Mouse (Mus musculus) adrenal gland, postnatal 4 days (tissue): Measurements from ENCODE around the gene Cmtr1. TPM values are rescaled to one million over a fixed set of nuclear protein-coding genes. Genes with fewer than 3 reads are reported as not detected.
"Not testable (repeated sequence)": the region's sequence is repeated elsewhere in the genome, so short reads cannot be mapped to it uniquely, and the experiment has no call there.

Experiments
- DNase-seq, 2 experiments: peaks; one replicate each; pipeline ENCODE4 v3.0.0; 2021 to 2022; ENCODE audit warnings: low spot score in 2 of 2, mixed read lengths in 2 of 2
- total RNA-seq, 2 experiments: library from RNA; stranded (reverse); gene quantifications; 2 replicates each; pipeline ENCODE4 v1.2.3; 2021

Cmtr1 gene
- total RNA-seq, 2 experiments from 2014 or later: 99.2 to 101 TPM

DNA sequence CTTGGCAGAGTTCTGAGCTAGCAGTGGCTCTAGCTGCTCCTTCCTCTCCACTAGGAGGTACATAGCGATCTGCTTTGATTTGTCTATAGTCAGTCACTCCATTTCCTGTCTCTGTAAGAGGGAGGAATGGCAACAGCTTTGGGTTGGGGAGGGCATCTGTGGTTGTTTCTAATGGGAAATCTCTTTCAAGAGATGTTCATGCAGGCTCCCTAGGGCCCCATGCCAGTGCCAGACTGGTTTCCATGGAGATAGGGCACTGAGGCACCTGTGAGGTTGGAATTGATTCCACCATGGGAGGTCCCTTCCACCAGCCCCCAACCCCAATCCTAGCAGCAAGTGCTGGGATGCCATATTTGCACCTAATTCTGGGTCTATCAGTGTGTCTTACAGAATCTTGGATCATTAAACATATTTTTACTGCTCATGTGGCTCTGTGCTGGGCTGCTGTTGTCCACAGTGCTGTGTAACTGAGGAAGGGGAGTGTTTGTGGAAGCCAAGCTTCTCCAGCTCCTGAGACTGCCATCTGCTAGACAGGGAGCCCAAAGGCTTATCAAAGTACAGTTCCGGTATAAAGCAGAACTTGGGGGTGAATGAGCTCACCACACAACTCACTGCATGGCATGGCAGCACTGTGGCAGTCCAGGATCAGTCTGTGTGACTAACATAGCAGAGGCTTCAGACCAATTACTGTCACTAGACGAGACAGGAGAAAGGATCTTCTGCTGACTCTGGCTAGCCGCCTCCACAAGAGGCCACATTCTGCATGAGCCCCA lies 42.7 kb downstream of the Cmtr1 start:
- DNase-seq: no peak

DNA sequence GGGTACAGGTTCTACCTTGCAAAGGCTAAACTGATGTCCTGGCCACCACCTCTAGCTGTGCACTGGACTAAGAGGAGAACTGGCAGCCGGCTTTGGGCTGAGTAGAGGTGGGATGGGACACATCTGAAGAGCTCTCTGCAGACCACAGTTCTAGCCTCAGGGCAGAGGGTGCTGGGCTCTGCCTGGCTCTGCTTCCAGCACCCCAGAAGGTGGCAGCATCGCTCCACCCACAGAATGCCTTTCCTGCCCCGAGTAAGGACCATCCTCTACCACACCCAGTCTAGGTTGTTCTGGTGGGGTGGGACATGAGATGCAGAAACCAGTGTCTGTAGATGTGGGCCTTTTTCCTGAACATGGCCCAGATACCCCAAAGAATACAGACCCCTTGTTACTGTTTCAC lies 44.4 kb downstream of the Cmtr1 start:
- DNase-seq: no peak

DNA sequence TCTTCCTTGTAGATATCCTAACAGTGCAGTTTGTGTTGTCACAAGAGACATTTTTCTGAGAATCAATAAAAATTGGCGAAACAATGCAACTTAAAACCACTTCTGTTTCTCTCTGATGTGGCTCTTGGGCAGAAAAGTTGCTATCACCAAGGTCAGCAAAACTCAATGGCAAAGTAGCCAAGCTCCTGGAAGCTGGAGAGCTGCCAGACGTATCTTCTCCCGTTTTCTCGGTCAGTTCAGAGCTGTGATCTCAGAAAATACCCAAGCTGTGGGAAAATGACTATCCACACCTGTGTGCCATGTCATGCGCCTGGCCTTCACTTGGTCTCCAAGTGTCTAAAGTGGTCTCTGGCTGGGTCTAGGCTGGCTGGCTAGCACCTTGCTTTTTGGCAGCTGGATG lies 45.5 kb downstream of the Cmtr1 start:
- no peak for DNase-seq

DNA sequence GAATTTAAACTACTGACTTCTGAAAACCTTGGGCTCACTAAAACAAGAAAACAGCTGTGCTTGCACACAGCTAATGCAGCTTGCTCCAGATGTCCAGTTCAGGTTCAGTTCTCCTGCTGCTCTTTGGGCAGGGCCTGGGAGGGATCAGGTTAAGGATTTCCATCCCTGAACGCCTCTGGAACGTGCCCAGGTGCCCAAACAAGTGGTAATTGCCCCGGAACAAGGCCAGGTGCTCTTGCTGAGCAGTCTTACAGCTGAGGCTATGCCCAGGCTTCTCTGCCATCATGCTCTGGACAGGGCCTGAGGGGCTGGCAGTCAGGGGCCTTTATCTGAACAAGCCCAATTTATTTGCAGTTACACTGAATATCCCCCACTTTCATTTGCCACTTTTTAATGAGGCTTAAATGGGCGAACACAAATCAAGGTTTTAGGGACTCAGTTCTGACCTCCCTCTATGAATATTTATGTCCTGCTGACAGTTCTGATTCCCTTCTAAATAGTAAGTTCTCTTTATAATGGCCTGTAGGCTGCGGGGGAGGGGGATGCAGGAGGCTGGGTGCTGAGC lies 46.7 kb downstream of the Cmtr1 start:
- DNase-seq: no peak

DNA sequence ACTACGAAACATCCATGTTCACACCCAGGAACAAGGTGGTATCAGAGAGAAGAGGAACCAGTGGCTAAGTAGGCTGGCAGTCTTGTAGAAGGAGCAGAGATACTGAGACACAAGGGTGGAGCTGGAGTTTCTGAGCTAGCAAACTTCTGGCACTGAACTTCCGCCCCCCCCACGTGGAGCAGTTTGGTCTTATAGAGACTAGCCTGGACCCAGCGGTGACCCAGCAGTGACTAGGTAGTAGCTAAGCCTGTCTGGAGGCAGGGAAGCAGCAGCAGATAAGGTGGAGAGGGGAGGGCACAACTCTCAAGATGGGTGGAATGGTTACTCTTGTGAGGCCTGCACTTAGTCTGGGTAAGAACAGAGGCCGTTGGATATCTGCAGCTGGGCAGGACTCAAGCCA lies 48.4 kb downstream of the Cmtr1 start:
- DNase-seq: no peak

DNA sequence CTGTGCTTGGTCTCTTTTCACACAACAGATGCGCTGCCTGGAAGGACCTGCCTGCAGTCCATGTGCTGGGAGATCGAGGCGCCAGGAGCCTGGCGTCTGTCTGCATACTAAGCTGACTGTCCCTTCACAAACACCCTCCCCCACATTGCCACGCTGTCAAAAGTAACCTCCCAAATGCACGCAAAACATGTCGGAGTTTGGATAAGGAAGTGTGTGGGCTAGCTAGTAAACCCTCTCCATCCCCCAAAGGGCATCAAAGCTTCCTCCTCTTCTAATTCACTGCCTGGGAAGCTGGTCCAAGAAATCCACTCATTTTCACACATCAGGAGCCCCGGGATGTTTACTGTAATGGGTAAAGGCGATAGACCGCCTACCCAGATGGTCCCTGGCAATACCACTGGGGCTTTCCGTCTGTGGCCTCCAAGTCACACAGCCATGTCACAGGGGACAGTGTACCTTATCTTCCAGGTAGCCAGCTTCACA lies 50.2 kb downstream of the Cmtr1 start:
- no peak for DNase-seq

DNA sequence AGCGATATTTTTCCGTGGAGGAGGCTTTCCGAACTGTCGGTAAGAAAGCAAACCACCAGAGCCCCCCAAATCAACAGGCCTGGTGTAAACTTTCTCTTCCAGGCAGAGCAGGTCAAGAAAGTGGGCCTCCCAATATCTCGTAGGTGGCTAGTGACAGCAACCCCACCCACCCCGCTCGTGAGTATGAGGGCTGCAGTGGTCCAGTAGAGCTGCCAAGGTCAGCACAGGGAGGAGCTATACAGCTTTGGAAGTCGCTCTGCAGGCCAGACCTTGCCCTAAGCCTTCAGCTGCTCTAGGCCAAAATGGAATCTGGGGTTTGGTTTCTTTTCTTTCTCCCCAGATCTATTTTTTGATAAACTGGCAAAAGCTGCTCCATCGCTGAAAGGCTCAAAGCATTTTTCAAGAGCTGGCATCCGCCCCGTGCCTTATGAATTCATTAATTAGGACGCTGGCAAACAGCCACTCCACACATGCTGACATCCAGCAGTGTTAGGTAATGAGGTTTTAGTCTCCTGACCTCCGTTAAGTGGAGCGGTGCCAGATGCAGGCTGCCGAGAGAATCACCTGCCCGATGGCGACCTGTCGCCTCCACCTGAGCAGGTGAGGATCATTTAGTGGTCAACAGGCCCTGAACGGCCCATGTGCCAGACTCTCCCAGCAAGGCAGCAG lies 50.8 kb downstream of the Cmtr1 start:
- DNase-seq: no peak

DNA sequence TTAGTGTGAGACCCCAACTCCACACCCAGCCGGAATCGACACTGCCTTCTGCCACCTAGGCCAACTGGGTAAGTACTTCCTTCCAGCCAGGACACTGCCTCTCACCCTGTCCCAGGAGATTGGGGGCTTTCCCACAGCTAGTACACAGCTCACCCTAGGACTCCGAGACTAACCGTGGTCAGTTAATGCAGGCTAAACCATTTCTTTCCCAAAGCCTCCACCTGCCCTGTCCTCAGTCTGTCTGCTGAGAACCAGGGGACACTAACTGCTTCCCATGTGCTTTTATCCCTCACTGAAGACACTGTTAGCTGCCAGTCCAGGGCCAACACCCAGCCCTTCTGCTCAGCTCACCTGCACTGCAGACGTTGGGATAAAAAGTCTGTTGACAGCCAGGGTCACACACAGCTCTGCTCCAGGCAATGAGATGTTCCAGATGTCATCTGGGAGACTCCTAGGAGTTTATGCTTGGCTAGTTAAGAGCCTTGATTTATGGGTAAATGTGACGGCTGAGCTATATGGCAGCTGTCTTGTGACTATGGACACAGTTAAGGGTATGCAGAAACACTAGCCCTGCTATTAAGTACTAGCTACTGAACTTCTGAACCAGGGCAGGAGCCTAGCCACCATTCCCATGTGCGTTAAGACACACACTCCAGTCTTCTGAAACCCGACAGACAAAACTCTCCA lies 51.5 kb downstream of the Cmtr1 start:
- DNase-seq: no peak

DNA sequence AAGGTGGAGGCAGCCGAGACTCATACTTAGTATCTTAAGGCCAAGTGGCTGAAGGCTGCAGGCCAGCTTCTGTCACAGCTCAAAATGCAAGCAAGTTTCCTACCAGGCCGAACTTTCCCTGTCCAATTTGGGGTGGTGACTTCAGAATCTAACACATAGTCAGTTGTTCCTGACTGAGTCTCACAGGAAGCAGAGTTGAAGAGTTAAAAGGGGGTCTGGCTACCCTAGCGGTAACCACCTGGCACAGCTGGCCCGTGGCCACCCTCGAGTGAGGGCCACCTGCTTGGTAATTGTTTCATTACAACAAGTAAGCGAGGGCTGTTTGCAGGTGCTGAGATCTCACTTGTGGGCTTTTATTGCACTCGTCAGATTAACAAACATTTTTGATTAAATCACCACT lies 52.2 kb downstream of the Cmtr1 start:
- DNase-seq: no peak

DNA sequence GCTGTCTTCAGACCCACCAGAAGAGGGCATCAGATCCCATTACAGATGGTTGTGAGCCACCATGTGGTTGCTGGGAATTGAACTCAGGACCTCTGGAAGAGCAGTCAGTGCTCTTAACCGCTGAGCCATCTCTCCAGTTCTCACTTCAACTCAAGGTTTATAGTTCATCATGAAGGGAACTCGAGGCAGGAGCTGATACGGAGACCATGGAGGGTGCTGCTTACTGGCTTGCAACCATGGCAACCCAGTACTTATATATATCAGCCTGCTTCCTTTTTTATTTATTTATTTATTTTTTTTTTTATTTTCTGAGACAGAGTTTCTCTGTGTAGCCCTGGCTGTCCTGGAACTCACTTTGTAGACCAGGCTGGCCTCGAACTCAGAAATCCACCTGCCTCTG lies 53.3 kb downstream of the Cmtr1 start:
- DNase-seq: not testable (repeated sequence)

DNA sequence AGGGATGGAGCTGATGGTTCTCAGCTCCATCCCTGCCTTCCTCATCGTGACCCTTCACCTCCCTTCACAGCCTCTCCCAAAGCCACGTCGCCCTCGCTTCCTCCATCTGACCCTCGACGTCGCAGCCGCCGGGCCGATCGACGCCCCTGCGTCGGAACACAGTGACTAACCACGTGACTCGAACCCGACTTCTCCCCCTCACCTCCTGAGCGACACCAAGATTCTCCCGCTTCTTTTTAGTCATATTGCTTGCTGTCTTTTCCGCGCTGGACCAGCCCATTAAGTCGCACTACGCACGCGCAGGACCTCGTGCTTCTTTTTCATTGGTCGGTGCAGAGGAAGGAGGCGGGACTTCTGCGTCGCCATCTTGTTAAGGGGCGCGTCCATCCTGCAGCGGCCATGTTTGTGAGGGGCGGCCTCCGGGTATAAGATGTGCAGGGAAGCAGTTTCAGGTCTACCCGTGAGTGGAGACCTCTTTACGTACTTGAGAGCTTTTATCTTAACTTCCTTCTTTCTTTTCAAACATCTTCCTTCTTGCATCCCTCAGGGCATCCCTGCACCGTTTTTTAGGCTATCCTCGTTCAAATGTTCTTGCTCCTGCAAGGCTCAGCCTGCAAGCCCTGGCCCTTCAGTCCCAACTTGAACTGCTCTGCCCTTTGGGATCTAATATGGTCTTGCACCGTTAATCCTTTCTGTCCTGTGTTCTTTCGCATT lies 56.5 kb downstream of the Cmtr1 start, which contains the start of gene Ccdc167:
Gene Ccdc167, minus strand, starts transcription at position 313 of the 714 bp plus-strand sequence.
- peak; percentile 87 to 94 for DNase-seq

DNA sequence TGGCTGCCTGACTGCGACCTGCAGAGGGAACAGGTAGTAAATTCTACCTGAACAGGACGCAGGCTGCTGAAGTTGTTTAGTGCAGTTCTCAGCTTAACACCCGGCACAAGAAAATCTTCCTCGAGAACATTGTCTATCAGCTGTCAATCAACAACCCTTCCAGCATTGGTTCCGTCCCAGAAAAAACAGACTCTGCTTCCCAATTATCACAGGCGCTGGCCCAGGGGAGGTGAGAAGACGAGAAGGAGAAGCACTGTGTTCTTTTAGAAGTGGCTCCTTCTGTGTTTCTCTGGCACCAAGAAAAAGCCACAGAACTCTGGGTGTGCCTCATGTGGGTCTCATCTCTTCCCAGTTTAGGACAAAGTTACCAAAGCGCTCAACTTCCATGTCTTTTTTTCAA lies 58.3 kb downstream of the Cmtr1 start:
- no peak for DNase-seq

DNA sequence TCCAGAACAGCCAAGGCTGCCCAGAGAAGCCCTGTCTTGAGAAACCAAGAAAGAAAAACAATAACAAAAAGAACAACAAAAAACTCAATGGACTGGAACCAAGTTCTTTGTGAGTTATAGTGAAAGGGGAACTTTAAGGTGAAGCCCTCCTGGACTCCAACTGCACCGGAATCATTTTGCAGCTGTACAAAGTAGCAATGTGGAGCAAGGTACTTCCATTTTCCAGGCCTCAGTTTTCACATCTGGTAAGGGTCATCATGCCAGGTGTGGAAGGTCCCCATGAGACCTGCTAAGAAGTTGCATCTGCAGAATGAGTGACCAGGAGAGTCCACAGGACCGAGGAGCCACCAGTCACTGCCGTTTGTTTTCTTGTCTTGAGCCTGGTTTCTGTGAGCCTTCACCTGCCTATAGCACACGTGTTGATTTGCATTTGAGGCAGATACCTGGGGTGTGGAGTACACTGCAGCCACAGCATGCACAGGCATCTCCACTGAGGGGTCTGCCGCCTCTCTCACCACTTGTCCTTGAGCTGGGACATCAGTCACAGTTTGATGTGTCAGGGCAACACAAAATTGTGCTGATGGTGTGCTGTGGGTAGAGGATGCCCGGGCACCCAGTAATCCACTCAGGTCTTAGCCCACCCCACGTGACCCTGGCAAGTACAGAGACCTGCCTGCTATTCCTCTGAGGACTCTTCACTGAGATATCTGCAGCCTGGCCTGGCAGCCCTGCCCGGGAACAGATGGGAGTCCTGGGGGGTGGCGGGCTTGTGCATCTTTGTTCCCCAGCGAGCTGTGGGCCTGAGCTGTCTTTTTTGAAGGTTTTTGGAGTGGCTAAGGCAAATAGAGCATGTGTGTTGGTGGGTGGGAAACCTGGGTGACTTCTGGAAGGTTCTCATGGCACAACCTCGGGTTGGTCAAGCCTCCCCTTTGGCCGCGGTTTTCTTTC lies 59.5 kb downstream of the Cmtr1 start:
- no peak for DNase-seq

DNA sequence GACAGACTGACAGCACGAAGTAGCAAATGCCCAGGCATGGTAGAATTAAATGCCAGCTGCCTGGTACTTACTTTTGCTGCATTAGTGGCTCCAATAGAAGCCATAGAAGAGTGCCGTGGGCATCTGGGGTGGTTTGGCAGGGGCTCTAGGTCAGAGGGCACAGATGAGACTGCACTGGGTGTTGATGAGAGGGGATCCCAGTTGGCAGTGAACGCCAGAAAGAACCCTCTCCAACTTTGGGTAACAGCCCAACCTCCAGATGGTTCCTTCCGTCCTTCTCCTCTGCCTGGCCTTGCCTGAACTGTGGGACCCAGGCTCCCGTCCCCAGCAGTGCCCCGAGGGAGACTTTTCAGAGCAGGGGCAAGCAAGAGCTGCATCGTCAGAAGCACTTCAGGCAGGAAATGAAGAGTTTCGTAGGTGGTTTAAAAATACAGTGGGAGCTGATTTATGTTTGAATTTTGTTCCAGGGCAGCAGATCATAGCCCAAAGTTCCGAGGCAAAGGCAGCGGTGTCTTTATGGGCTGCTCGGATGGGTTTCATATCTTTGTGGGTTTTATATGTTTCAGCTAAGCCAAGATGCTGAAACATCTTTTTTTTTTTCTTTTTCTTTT lies 60.5 kb downstream of the Cmtr1 start:
- no peak for DNase-seq

DNA sequence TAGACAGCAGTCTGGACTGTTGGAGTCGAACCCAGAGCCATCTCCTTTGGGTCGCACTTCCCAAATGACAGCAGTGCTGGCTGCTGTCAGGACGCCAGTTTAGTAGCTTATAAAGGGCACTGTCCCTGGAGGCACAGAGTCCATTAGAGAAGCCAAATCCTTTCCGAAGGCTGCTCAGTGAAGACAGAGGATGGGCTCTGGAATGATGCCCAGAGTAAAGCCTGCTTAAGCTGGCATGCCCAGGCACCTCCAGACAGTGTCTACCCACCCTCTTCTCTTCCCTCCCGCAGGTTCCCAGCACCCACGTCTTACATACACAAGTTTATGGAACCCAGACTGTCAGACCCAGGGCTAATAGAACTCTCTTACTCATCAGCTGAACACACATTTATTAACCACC lies 64.2 kb downstream of the Cmtr1 start:
- no peak for DNase-seq

DNA sequence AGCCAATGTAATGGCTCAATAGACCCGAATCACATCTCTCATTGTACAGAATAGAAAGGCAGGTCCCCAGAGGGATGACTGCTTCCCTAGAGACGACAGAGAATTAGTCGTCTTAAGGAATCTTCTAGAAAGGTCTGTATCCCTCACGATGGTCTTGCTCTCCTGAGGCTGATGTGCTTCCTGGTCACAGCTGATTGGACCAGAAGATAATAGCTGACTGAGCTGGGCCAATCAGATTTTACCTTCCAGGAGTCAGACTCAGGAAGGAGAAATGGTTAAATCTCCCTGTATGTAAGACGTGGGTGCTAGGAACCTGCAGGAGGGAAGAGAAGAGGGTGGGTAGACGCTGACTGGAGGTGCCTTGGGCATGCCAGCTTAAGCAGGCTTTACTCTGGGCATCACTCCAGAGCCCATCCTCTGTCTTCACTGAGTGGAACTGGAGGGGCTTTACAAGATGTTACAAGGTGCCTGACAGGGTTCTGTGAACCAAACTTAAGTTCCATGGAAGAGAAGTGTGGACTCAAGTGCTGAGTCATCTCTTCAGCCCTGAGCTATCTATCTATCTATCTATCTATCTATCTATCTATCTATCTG lies 64.7 kb downstream of the Cmtr1 start:
- DNase-seq: no peak

DNA sequence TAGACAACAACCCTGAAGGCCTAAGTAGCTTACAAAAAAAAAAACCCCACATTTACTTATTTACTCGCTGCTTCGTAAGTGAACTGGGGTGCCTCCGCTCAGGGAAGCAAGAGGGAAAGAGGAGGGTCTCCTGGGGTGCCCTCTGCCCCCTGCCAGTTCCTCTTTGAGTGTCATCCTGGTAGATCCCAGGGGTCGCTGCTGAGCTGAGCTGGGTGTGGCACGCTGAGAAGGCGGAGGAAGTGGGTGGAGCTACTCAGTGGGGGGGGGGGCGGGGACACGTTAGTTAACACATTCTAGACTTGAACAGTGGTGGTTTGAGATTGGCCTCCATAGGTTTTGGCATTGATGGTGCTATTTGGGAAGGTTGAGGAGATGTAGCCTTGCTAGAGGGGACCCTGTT lies 67.7 kb downstream of the Cmtr1 start:
- no peak for DNase-seq

DNA sequence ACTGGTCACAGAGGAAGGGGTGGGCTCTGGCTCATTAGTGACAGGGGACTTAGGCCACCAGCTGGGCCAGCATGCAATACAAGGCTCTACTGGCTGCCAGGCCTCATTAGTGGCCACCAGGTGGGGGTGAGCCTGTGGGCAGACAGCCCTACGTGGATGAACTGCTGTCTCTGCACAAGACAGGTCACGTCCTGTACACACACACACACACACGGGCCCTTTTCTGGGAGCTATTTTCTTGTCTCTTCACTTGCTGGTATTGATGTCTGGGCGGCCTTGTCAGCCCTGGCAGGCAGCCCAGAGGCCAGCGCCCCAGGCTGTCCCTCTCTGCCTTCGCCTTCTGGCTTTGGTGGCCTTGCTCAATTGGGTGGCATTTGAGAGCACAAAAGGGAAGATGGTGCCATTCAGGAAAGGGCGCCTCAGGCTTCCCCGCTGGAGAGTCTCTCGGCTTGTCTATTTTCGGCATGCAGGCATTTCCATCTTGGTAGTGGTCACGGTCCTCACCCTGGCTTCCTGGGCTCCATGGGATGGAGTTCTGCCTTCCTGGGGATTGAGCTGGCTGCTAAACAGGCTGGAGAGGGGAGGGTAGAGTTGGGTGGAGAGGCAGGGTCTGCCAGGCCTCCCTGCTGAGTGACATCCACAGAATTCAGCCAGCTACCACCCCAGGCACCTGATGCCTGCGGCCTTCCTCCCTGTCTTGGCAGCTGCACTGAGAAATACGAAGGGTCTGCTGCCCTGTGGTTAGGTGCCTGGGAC lies 70.3 kb downstream of the Cmtr1 start:
- DNase-seq: peak in 1 of 2 experiments; percentile 39
